Mouse (Mus musculus): Measurements from ENCODE around the gene Mrps23. TPM values are rescaled to one million over a fixed set of nuclear protein-coding genes. Genes with fewer than 3 reads are reported as not detected.

Gene Mrps23
- 8.2 and 9.9 TPM in 2 replicates for polyA plus RNA-seq (2012)

GRCm38 (mm10) chr11:88203712-88204532, at the start of gene Mrps23:
TSS of gene Mrps23 (plus strand) at chr11:88204388.
- no peak for TF ChIP-seq TAL1 (IDR thresholded peaks at IDR 0.05; ENCODE audit: low read length)
- TF ChIP-seq GATA1 (IDR thresholded peaks at IDR 0.05; ENCODE audit: low read length): no peak
- H3K9me3 ChIP-seq (ENCODE audit: control insufficient read depth, low read length): no peaks in the 10 kb centered on the region
- peaks cover 22% of the 10 kb centered on the region for H3K36me3 ChIP-seq (ENCODE audit: control insufficient read depth)
- peaks cover under 1% of the 10 kb centered on the region; the same call in 1 of the 2 replicates for H3K27me3 ChIP-seq (ENCODE audit: control insufficient read depth)
- H3K4me3 ChIP-seq (replicated peaks): peak within 1 kb of the TSS; percentile 98
- H3K4me1 ChIP-seq (ENCODE audit: control insufficient read depth): peaks cover 52% of the 10 kb centered on the region

- Histone ChIP-seq H3K27me3 (ENCODE audit: control insufficient read depth) (peaks cover 6% of the 10 kb centered on the region; the same call in 1 of the 2 replicates), H3K9me3 (ENCODE audit: control insufficient read depth, low read length) (no peaks in the 10 kb centered on the region), H3K4me3 (replicated peaks) (no peak overlapping the region), H3K36me3 (ENCODE audit: control insufficient read depth) (no peaks in the 10 kb centered on the region), H3K4me1 (ENCODE audit: control insufficient read depth) (no peaks in the 10 kb centered on the region)
- TF ChIP-seq GATA1 (IDR thresholded peaks at IDR 0.05; ENCODE audit: low read length) (no peak), TAL1 (IDR thresholded peaks at IDR 0.05; ENCODE audit: low read length) (no peak)
These were observed 49.7 kb upstream of the Mrps23 start for GRCm38 (mm10) chr11:88154500-88154899.

DNA sequence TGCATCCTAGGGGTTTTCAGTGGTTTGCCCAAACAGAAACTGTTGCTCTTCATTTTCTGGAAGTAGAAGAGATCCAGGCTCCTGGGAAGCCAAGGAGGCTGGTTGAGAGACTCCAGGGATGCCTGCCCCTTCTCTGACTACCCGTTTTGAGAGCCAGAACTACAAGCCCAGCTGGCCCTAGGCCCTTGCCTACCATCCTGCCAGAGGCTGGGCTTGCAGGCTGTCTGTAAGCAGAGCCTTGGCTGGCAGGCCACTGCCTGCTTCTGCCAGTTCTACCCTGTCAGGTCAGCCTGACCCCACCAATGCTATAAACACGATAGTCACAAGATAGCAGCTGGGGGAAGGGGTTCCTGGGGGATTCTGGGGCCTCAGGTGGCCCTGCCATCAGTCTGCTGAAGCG, 48.7 kb upstream of the Mrps23 start:
- peaks cover 12% of the 10 kb centered on the region for H3K27me3 ChIP-seq (ENCODE audit: control insufficient read depth)
- TF ChIP-seq TAL1 (IDR thresholded peaks at IDR 0.05; ENCODE audit: low read length) (no peak), GATA1 (IDR thresholded peaks at IDR 0.05; ENCODE audit: low read length) (no peak)
- H3K4me1 ChIP-seq (ENCODE audit: control insufficient read depth): no peaks in the 10 kb centered on the region
- H3K9me3 ChIP-seq (ENCODE audit: control insufficient read depth, low read length): no peaks in the 10 kb centered on the region
- no peak overlapping the region for H3K4me3 ChIP-seq (replicated peaks)
- no peaks in the 10 kb centered on the region for H3K36me3 ChIP-seq (ENCODE audit: control insufficient read depth)

- H3K36me3 ChIP-seq (ENCODE audit: control insufficient read depth): no peaks in the 10 kb centered on the region
- TF ChIP-seq TAL1 (IDR thresholded peaks at IDR 0.05; ENCODE audit: low read length) (no peak), GATA1 (IDR thresholded peaks at IDR 0.05; ENCODE audit: low read length) (no peak)
- H3K4me1 ChIP-seq (ENCODE audit: control insufficient read depth): peaks cover under 1% of the 10 kb centered on the region
These were observed 48.2 kb upstream of the Mrps23 start for GRCm38 (mm10) chr11:88155998-88156397.

DNA sequence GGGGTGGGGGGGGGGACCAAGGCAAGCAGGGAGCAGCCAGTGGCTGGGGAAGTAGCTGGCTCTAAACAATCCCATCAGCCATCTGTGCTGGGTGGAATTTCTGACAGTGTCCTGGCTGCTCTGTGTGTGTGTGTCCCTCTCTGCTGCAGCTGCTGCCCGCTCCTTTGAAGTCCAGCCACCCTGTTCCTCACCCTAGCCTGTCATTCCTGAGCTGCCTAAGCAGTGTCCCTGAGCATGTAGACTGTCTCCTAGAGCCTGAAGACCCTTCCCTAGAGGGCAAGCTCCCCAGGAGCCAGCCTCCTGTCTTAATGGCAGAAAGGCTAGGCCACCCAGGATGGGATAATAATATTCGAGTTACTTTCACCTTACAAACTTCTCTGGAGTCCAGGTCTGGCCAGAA, 47.8 kb upstream of the Mrps23 start:
- peaks cover 4% of the 10 kb centered on the region for H3K4me1 ChIP-seq (ENCODE audit: control insufficient read depth)
- H3K27me3 ChIP-seq (ENCODE audit: control insufficient read depth): peaks cover 15% of the 10 kb centered on the region
- no peaks in the 10 kb centered on the region for H3K36me3 ChIP-seq (ENCODE audit: control insufficient read depth)
- no peaks in the 10 kb centered on the region for H3K9me3 ChIP-seq (ENCODE audit: control insufficient read depth, low read length)
- TF ChIP-seq GATA1 (IDR thresholded peaks at IDR 0.05; ENCODE audit: low read length) (no peak), TAL1 (IDR thresholded peaks at IDR 0.05; ENCODE audit: low read length) (no peak)
- no peak overlapping the region for H3K4me3 ChIP-seq (replicated peaks)

More at GRCm38 (mm10) chr11:88155998-88156397, 48.2 kb upstream of the Mrps23 start:
- no peak overlapping the region for H3K4me3 ChIP-seq (replicated peaks)
- no peaks in the 10 kb centered on the region for H3K9me3 ChIP-seq (ENCODE audit: control insufficient read depth, low read length)
- peaks cover 14% of the 10 kb centered on the region for H3K27me3 ChIP-seq (ENCODE audit: control insufficient read depth)

GRCm38 (mm10) chr11:88158842-88159246, 45.3 kb upstream of the Mrps23 start:
- H3K9me3 ChIP-seq (ENCODE audit: control insufficient read depth, low read length): no peaks in the 10 kb centered on the region
- H3K4me1 ChIP-seq (ENCODE audit: control insufficient read depth): peaks cover 7% of the 10 kb centered on the region
- H3K4me3 ChIP-seq (replicated peaks): no peak overlapping the region
- no peak for TF ChIP-seq GATA1 (IDR thresholded peaks at IDR 0.05; ENCODE audit: low read length)
- no peak for TF ChIP-seq TAL1 (IDR thresholded peaks at IDR 0.05; ENCODE audit: low read length)
- H3K27me3 ChIP-seq (ENCODE audit: control insufficient read depth): peaks cover 31% of the 10 kb centered on the region
- no peaks in the 10 kb centered on the region for H3K36me3 ChIP-seq (ENCODE audit: control insufficient read depth)

DNA sequence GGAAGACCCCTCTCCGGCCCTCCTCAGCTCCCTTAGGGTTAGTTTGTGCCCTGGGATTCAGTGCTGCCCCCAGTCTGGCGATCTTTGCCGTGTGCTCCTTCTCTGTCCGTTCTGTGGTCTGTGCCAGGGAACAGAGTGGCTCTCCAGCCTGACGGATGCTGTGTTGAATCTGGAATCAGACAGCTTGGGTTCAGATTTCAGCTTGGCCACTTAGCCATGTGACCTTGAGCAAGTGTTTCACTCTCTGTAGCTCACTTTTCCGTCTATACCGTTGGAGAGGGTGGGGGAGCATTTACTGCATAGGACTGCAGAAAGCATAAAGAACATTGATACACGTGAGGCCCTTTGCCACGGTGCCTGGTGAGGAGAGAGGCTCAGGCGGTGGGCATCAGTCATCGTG, 44.8 kb upstream of the Mrps23 start:
- Histone ChIP-seq H3K9me3 (ENCODE audit: control insufficient read depth, low read length) (no peaks in the 10 kb centered on the region), H3K27me3 (ENCODE audit: control insufficient read depth) (peaks cover 31% of the 10 kb centered on the region), H3K4me1 (ENCODE audit: control insufficient read depth) (peaks cover 7% of the 10 kb centered on the region), H3K4me3 (replicated peaks) (no peak overlapping the region), H3K36me3 (ENCODE audit: control insufficient read depth) (no peaks in the 10 kb centered on the region)
- TF ChIP-seq GATA1 (IDR thresholded peaks at IDR 0.05; ENCODE audit: low read length): no peak
- TF ChIP-seq TAL1 (IDR thresholded peaks at IDR 0.05; ENCODE audit: low read length): no peak

DNA sequence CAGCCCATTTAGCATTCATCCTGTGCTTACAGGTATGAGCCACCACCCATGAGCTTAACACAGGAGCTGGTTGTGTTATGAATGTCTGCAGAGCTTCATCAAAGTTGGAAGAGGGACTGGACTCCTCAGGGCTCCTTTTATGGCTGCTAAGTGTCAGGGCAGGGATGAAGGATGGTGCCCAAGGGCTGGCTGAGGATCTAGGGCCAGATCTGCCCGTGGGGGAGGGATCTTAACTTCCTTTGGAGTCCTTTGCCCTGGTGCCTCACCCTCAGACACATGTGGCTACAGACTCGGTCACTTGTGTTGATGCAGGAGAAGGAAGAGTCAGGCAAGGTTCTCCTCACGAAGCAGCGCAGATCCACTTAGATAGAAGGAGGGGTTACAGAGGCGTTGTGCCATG, 43.9 kb upstream of the Mrps23 start:
- Histone ChIP-seq H3K9me3 (ENCODE audit: control insufficient read depth, low read length) (no peaks in the 10 kb centered on the region), H3K27me3 (ENCODE audit: control insufficient read depth) (peaks cover 36% of the 10 kb centered on the region), H3K4me3 (replicated peaks) (no peak overlapping the region), H3K36me3 (ENCODE audit: control insufficient read depth) (no peaks in the 10 kb centered on the region), H3K4me1 (ENCODE audit: control insufficient read depth) (peaks cover 7% of the 10 kb centered on the region)
- no peak for TF ChIP-seq GATA1 (IDR thresholded peaks at IDR 0.05; ENCODE audit: low read length)
- no peak for TF ChIP-seq TAL1 (IDR thresholded peaks at IDR 0.05; ENCODE audit: low read length)

GRCm38 (mm10) chr11:88161051-88161581, 43.1 kb upstream of the Mrps23 start:
- TF ChIP-seq TAL1 (IDR thresholded peaks at IDR 0.05; ENCODE audit: low read length) (no peak), GATA1 (IDR thresholded peaks at IDR 0.05; ENCODE audit: low read length) (no peak)
- H3K36me3 ChIP-seq (ENCODE audit: control insufficient read depth): no peaks in the 10 kb centered on the region
- peaks cover 38% of the 10 kb centered on the region for H3K27me3 ChIP-seq (ENCODE audit: control insufficient read depth)
- H3K9me3 ChIP-seq (ENCODE audit: control insufficient read depth, low read length): no peaks in the 10 kb centered on the region
- peak overlapping the region; percentile 42 for H3K4me3 ChIP-seq (replicated peaks)
- H3K4me1 ChIP-seq (ENCODE audit: control insufficient read depth): peaks cover 7% of the 10 kb centered on the region
